Mouse (Mus musculus): ENCODE data around the gene Rbm46.

- no peak for TF ChIP-seq CTCF (IDR thresholded peaks at IDR 0.05; ENCODE audit: extremely low read depth, insufficient read depth, insufficient read length, insufficient replicate concordance)
- TF ChIP-seq POLR2A (IDR thresholded peaks at IDR 0.05; ENCODE audit: low read depth, low read length) = no peak
These were observed 975 bp upstream of the Rbm46 start for GRCm38 (mm10) chr3:82877258-82877657.
